Mouse (Mus musculus): ENCODE measurements around the gene Egr2. TPM values are rescaled to one million over a fixed set of nuclear protein-coding genes. Genes with fewer than 3 reads are reported as not detected.
A peak's percentile ranks its signal among the peaks of the same experiment; 100 is the strongest.

Egr2 gene
- polyA plus RNA-seq, 1 experiment: 3.6 TPM

DNA sequence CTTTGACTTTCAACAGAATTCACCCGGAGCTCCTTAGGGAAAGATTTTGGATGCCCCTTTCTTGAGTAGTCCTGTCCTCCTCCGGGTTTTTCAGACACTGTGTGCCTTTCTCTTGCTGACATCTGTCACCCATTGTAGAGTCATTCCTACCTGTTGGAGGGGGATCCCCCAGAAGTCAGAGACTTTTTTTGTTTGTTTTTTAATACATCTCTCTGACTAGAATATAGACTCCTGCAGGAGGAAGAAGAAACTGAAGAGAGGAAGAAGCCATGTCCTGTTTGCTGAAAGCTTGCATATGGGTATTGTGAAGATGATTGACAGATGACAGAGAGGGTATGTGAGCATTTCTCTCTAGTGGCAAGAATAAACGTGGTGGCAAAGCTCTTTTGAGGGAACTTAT is 30.0 kb upstream of the Egr2 start:
- Histone ChIP-seq H3K4me3 (ENCODE audit: insufficient read depth, low read length) (no peak overlapping the region), H3K27ac (ENCODE audit: insufficient read depth, low read depth, low read length) (no peak overlapping the region), H3K4me1 (ENCODE audit: control insufficient read depth, insufficient read depth, low read length) (peaks cover 15% of the 10 kb centered on the region)
- TF ChIP-seq CTCF (IDR thresholded peaks at IDR 0.05; ENCODE audit: low read depth, low read length): no peak
- no peak for TF ChIP-seq POLR2A (IDR thresholded peaks at IDR 0.05; ENCODE audit: borderline replicate concordance, low read depth, low read length)

- no peak overlapping the region for H3K27ac ChIP-seq (ENCODE audit: insufficient read depth, low read depth, low read length)
- H3K4me3 ChIP-seq (ENCODE audit: insufficient read depth, low read length): no peak overlapping the region
- TF ChIP-seq POLR2A (IDR thresholded peaks at IDR 0.05; ENCODE audit: borderline replicate concordance, low read depth, low read length): no peak
- H3K4me1 ChIP-seq (ENCODE audit: control insufficient read depth, insufficient read depth, low read length): no peaks in the 10 kb centered on the region
Measured at GRCm38 (mm10) chr10:67512211-67512610, 23.1 kb upstream of the Egr2 start.

DNA sequence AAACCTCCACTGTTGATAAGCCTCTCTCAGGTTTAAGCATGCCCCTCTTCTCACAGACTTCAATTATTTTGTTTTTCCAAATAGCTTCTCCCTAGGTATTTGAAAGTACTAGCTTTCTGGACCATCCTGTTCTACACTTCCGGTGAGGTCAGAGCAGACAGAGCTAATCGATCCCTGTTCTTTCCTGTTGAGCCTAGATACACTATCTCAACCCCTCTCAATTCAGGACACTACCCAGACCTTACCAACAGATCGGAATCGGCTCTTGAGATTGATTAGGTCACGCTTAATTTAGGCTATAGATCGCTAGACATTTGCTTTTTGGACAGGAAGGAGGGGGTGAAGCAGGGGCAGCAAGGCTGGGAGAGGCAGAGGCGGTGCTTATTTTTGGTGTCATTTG is 22.4 kb upstream of the Egr2 start:
- TF ChIP-seq POLR2A (IDR thresholded peaks at IDR 0.05; ENCODE audit: borderline replicate concordance, low read depth, low read length): no peak
- TF ChIP-seq CTCF (IDR thresholded peaks at IDR 0.05; ENCODE audit: low read depth, low read length): no peak
- Histone ChIP-seq H3K4me1 (ENCODE audit: control insufficient read depth, insufficient read depth, low read length) (no peaks in the 10 kb centered on the region), H3K27ac (ENCODE audit: insufficient read depth, low read depth, low read length) (no peak overlapping the region), H3K4me3 (ENCODE audit: insufficient read depth, low read length) (no peak overlapping the region)

DNA sequence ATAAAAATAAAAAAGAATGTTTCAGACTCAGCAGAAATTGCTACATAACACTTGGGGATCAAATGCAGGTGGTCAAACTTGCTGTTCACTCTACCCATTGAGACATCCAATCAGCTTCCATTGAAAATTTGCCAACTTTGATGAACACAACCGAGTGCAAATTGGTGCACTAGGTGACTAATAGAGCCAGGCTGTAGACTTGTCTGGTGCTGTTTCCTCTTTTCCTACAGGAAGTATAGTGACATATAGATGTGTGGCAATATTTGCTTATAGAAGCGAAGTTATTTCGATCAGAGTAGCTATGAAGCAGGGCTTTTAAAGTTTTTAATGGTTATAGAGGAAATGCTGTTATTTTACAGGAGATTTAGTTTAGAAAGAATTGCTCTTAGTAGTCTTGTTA is 16.5 kb upstream of the Egr2 start:
- H3K4me1 ChIP-seq (ENCODE audit: control insufficient read depth, insufficient read depth, low read length): peaks cover 8% of the 10 kb centered on the region
- no peak overlapping the region for H3K4me3 ChIP-seq (ENCODE audit: insufficient read depth, low read length)
- TF ChIP-seq CTCF (IDR thresholded peaks at IDR 0.05; ENCODE audit: low read depth, low read length) (no peak), POLR2A (IDR thresholded peaks at IDR 0.05; ENCODE audit: borderline replicate concordance, low read depth, low read length) (no peak)
- no peak overlapping the region for H3K27ac ChIP-seq (ENCODE audit: insufficient read depth, low read depth, low read length)

DNA sequence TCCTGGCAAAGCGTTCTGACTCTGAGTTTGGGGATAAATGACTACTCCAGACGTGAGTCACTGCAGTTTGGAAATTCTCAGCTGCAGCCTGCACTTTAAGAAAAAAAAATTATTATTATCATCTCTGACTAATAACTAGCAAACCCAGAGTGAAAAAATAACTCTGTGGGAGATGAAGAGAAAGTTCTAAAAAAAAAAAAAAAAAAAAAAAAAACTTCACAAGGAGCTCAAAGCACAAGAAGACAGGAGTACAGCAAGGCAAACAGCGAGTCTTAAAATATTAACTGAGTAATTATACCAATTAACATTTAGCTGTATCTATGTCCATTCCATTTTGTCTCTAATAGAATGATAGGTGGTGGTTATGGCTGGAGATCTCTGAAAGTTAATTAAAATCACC is 11.1 kb upstream of the Egr2 start:
- H3K27ac ChIP-seq (ENCODE audit: insufficient read depth, low read depth, low read length): no peak overlapping the region
- TF ChIP-seq POLR2A (IDR thresholded peaks at IDR 0.05; ENCODE audit: borderline replicate concordance, low read depth, low read length) (no peak), CTCF (IDR thresholded peaks at IDR 0.05; ENCODE audit: low read depth, low read length) (no peak)

GRCm38 (mm10) chr10:67524694-67525093 is 10.6 kb upstream of the Egr2 start:
- Histone ChIP-seq H3K27ac (ENCODE audit: insufficient read depth, low read depth, low read length) (no peak overlapping the region), H3K4me3 (ENCODE audit: insufficient read depth, low read length) (no peak overlapping the region), H3K4me1 (ENCODE audit: control insufficient read depth, insufficient read depth, low read length) (no peaks in the 10 kb centered on the region)
- no peak for TF ChIP-seq POLR2A (IDR thresholded peaks at IDR 0.05; ENCODE audit: borderline replicate concordance, low read depth, low read length)
- TF ChIP-seq CTCF (IDR thresholded peaks at IDR 0.05; ENCODE audit: low read depth, low read length): no peak

More for the DNA sequence above, 11.1 kb upstream of the Egr2 start:
- H3K4me1 ChIP-seq (ENCODE audit: control insufficient read depth, insufficient read depth, low read length): peaks cover 2% of the 10 kb centered on the region
- H3K4me3 ChIP-seq (ENCODE audit: insufficient read depth, low read length): no peak overlapping the region

DNA sequence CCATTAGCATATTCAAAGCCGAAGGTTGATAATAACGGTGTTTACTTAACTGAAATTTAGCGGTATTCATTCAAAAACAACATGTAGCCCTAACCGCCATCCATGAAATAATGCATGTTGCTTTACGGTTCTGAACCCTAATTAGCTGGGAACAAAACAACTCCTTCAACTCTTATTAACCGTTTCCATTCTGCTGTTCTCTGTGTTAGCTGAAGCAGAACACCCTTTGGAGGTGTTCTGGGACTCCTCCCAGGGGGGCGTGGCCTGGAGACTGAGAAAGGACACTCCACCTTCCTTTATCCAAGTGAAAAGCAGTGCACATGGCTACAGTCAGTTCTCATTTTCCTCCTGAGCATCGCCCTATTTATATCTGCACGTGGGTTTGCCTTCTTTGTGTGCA is 8.8 kb upstream of the Egr2 start:
- TF ChIP-seq POLR2A (IDR thresholded peaks at IDR 0.05; ENCODE audit: borderline replicate concordance, low read depth, low read length): no peak

GRCm38 (mm10) chr10:67529769-67530168 is 5.5 kb upstream of the Egr2 start:
- no peak for TF ChIP-seq POLR2A (IDR thresholded peaks at IDR 0.05; ENCODE audit: borderline replicate concordance, low read depth, low read length)
- no peak for TF ChIP-seq CTCF (IDR thresholded peaks at IDR 0.05; ENCODE audit: low read depth, low read length)

More for the DNA sequence above, 8.8 kb upstream of the Egr2 start:
- no peaks in the 10 kb centered on the region for H3K4me1 ChIP-seq (ENCODE audit: control insufficient read depth, insufficient read depth, low read length)
- H3K27ac ChIP-seq (ENCODE audit: insufficient read depth, low read depth, low read length): no peak overlapping the region
- no peak overlapping the region for H3K4me3 ChIP-seq (ENCODE audit: insufficient read depth, low read length)

GRCm38 (mm10) chr10:67535972-67536371 is 697 bp downstream of the Egr2 start:
- H3K4me1 ChIP-seq (ENCODE audit: control insufficient read depth, insufficient read depth, low read length): no peaks in the 10 kb centered on the region
- TF ChIP-seq CTCF (IDR thresholded peaks at IDR 0.05; ENCODE audit: low read depth, low read length) (peak; percentile 59), POLR2A (IDR thresholded peaks at IDR 0.05; ENCODE audit: borderline replicate concordance, low read depth, low read length) (no peak)
- H3K4me3 ChIP-seq (ENCODE audit: insufficient read depth, low read length): peak overlapping the region; percentile 61
- H3K27ac ChIP-seq (ENCODE audit: insufficient read depth, low read depth, low read length): no peak overlapping the region

More at GRCm38 (mm10) chr10:67529769-67530168, 5.5 kb upstream of the Egr2 start:
- Histone ChIP-seq H3K4me1 (ENCODE audit: control insufficient read depth, insufficient read depth, low read length) (no peaks in the 10 kb centered on the region), H3K4me3 (ENCODE audit: insufficient read depth, low read length) (no peak overlapping the region), H3K27ac (ENCODE audit: insufficient read depth, low read depth, low read length) (no peak overlapping the region)

GRCm38 (mm10) chr10:67536621-67537141 is 1.4 kb downstream of the Egr2 start:
- Histone ChIP-seq H3K4me3 (ENCODE audit: insufficient read depth, low read length) (peak overlapping the region; percentile 61), H3K27ac (ENCODE audit: insufficient read depth, low read depth, low read length) (peak overlapping the region; percentile 32; the same call in 1 of the 2 replicates), H3K4me1 (ENCODE audit: control insufficient read depth, insufficient read depth, low read length) (no peaks in the 10 kb centered on the region)
- TF ChIP-seq POLR2A (IDR thresholded peaks at IDR 0.05; ENCODE audit: borderline replicate concordance, low read depth, low read length) (no peak), CTCF (IDR thresholded peaks at IDR 0.05; ENCODE audit: low read depth, low read length) (no peak)
